Mouse (Mus musculus): ENCODE data around the gene Tmem205.

DNA sequence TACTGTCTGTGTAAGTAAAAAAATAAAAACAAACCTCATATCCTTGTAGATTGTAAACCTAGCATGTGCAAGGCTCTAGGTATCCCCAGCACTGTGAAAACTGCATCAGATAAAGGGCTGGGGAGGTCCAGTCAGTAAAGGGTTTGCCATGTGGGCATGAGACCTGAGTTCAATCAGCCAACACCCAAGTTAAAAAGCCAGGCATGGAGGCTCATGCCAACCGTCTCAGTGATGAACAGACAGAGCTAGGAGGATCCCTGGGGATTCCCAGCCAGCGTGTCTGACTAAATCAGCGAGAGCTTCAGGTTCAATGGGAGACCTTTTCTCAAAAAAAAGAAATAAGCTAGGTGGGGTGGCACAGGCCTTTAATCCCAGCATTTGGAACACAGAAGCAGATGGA, 2.3 kb downstream of the Tmem205 start:
- TF ChIP-seq POLR2A (IDR thresholded peaks at IDR 0.05; ENCODE audit: low read depth, low read length) (no peak), CTCF (IDR thresholded peaks at IDR 0.05; ENCODE audit: extremely low read depth, insufficient read depth, insufficient read length, insufficient replicate concordance) (no peak)

Data from spleen, adult 2 months (tissue).